Mouse (Mus musculus): ENCODE measurements around the gene Mob4. TPM values are rescaled to one million over a fixed set of nuclear protein-coding genes. Genes with fewer than 3 reads are reported as not detected.
A peak's percentile ranks its signal among the peaks of the same experiment; 100 is the strongest.
"Not testable (repeated sequence)": the region's sequence is repeated elsewhere in the genome, so short reads cannot be mapped to it uniquely, and the experiment has no call there.

Mob4 gene
- polyA plus RNA-seq, 1 experiment = 16.0 TPM

DNA sequence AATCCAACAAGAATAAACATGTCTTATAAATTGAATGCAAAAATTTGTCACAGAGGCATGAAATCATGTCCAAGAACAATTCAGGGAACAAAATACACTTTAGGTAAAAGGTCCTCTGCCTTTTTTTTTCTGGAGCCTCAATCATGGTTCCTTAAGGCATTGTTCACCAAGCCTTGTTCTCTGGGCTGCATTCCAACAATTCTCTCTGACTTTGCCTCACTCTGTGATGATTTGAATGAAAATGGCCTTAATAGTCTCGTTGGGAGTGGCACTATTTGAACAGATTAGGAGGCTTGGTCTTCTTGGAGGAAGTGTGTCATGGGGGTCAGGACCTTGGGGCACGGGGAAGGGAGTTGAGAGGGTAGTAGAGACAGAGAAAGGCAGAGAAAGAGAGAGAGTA, 22.6 kb upstream of the Mob4 start:
- H3K4me3 ChIP-seq (ENCODE audit: insufficient read depth, low read depth, low read length) = no peak overlapping the region
- H3K36me3 ChIP-seq (ENCODE audit: control insufficient read depth, insufficient read depth, low read length) = no peaks in the 10 kb centered on the region
- no peak for TF ChIP-seq POLR2A (IDR thresholded peaks at IDR 0.05; ENCODE audit: low read depth, low read length)
- TF ChIP-seq CTCF (conservative IDR thresholded peaks at IDR 0.05; ENCODE audit: insufficient read depth, insufficient read length, low read depth, low read length) = no peak
- H3K27ac ChIP-seq (ENCODE audit: insufficient read depth, low read depth, low read length) = no peak overlapping the region
- H3K4me1 ChIP-seq (ENCODE audit: control insufficient read depth, insufficient read depth, low read length) = no peaks in the 10 kb centered on the region
- 66% methylated on average over 2 of the region's 2 CpGs for WGBS
- DNase-seq = no peak
- H3K27me3 ChIP-seq (replicated peaks; ENCODE audit: control insufficient read depth, insufficient read depth, low read length) = no peaks in the 10 kb centered on the region; the same call in 1 of the 2 replicates

DNA sequence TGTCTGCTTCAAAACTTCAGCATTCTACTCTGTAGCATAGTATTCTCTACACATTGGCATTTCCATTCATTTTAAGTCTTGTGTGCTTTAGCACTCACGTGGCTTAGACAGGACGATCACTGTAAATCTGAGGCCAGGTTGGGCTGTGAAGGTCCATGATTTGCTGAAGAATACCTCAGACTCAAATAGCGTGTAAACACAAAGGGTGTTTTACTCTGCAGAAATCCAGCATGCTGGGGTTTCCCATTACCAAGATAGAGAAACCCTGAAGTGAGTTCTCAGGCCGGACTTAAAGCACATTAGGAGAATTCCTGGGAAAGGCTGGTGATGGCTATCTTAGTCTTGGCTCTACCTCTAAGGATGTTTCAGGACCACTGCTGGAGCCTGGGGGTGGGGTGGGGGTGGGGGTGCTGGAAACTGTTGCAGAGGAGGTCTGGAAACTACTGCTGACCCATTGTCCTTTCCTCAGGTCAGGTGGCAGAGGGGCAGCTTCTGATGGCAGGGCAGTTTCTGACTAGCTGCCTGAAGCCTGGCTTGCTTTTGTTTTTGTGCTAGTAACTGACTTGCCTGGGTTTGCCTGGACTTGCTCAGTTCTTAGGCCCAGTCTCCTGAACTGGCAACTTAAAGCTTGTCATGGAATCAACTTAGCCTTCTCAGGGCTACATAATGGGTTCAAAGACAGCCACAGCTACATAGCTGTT, 21.8 kb upstream of the Mob4 start:
- TF ChIP-seq CTCF (conservative IDR thresholded peaks at IDR 0.05; ENCODE audit: insufficient read depth, insufficient read length, low read depth, low read length) (no peak), POLR2A (IDR thresholded peaks at IDR 0.05; ENCODE audit: low read depth, low read length) (no peak)
- 78% methylated on average over 4 of the region's 4 CpGs for WGBS
- DNase-seq = no peak
- H3K27me3 ChIP-seq (replicated peaks; ENCODE audit: control insufficient read depth, insufficient read depth, low read length) = no peaks in the 10 kb centered on the region; the same call in 1 of the 2 replicates
- H3K4me3 ChIP-seq (ENCODE audit: insufficient read depth, low read depth, low read length) = no peak overlapping the region
- no peak overlapping the region for H3K27ac ChIP-seq (ENCODE audit: insufficient read depth, low read depth, low read length)
- H3K4me1 ChIP-seq (ENCODE audit: control insufficient read depth, insufficient read depth, low read length) = no peaks in the 10 kb centered on the region
- H3K36me3 ChIP-seq (ENCODE audit: control insufficient read depth, insufficient read depth, low read length) = no peaks in the 10 kb centered on the region

DNA sequence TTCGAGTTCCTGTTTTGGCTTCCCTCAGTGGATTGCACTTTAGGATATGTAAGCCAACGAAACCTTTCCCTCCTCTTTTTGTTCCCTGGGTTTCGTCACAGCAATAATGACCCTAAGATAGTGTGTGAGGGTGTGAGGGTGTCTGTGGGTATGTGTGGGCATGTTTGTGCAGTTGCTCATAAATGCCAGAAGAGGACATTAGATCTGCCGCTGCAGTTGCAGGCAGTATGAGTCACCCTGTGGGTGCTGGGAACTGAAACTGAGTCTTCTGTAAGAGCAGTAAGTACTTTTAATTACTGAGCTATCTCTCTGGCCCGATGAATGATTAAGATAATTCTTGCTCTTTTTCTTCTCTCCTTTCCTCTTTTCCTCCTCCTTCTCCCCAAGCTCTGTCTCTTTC, 8.0 kb upstream of the Mob4 start:
- H3K36me3 ChIP-seq (ENCODE audit: control insufficient read depth, insufficient read depth, low read length) = no peaks in the 10 kb centered on the region
- no peak for TF ChIP-seq POLR2A (IDR thresholded peaks at IDR 0.05; ENCODE audit: low read depth, low read length)
- no peak for TF ChIP-seq CTCF (conservative IDR thresholded peaks at IDR 0.05; ENCODE audit: insufficient read depth, insufficient read length, low read depth, low read length)
- no peaks in the 10 kb centered on the region for H3K27me3 ChIP-seq (replicated peaks; ENCODE audit: control insufficient read depth, insufficient read depth, low read length)
- 91% methylated on average over 5 of the region's 5 CpGs for WGBS
- DNase-seq = no peak
- no peak overlapping the region for H3K4me3 ChIP-seq (ENCODE audit: insufficient read depth, low read depth, low read length)
- no peaks in the 10 kb centered on the region for H3K4me1 ChIP-seq (ENCODE audit: control insufficient read depth, insufficient read depth, low read length)
- H3K27ac ChIP-seq (ENCODE audit: insufficient read depth, low read depth, low read length) = no peak overlapping the region

DNA sequence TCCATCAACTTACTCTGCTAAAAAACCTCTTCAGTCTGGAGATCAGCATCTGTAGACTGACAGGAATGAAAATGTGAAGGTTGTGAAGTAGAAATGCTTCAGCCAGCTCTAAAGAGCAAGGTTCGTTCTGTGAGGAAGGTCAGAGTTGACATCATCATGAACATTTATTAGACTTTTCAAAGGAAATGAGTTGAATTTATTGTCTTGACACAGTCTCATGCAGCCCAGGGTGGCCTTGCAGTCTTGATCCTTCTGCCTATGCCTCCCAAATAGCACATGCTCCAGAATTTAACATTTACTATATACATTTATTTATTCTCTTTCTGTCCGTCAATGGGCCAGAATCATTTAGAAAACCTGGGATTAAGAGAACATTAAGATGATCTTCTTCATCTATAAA, 7.5 kb upstream of the Mob4 start:
- 77% methylated on average over 2 of the region's 2 CpGs for WGBS
- Histone ChIP-seq H3K4me3 (ENCODE audit: insufficient read depth, low read depth, low read length) (no peak overlapping the region), H3K27ac (ENCODE audit: insufficient read depth, low read depth, low read length) (no peak overlapping the region), H3K4me1 (ENCODE audit: control insufficient read depth, insufficient read depth, low read length) (no peaks in the 10 kb centered on the region), H3K36me3 (ENCODE audit: control insufficient read depth, insufficient read depth, low read length) (no peaks in the 10 kb centered on the region), H3K27me3 (replicated peaks; ENCODE audit: control insufficient read depth, insufficient read depth, low read length) (no peaks in the 10 kb centered on the region)
- no peak for DNase-seq
- TF ChIP-seq POLR2A (IDR thresholded peaks at IDR 0.05; ENCODE audit: low read depth, low read length) (no peak), CTCF (conservative IDR thresholded peaks at IDR 0.05; ENCODE audit: insufficient read depth, insufficient read length, low read depth, low read length) (no peak)

DNA sequence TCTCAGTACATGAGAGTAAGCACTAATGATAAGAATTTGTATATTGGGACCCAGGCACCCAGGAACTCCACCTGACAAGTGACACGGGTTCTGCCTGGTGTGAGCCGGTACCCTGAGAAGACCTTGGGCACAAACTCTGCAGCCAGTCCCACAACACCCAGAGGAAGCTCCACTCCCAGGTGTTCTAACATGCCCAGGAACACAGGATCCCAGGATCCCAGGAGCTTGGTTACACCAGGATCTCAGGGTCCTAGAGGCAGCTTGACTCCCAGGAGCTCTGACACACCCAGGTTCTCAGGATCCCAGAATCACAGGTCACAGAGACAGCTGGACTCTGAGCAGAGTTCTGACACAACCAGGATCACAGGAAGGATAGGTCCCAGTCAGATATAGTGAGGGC, 6.9 kb upstream of the Mob4 start:
- DNase-seq; H3K27me3 ChIP-seq (replicated peaks; ENCODE audit: control insufficient read depth, insufficient read depth, low read length); H3K4me1 ChIP-seq (ENCODE audit: control insufficient read depth, insufficient read depth, low read length); H3K36me3 ChIP-seq (ENCODE audit: control insufficient read depth, insufficient read depth, low read length); H3K4me3 ChIP-seq (ENCODE audit: insufficient read depth, low read depth, low read length); H3K27ac ChIP-seq (ENCODE audit: insufficient read depth, low read depth, low read length): not testable (repeated sequence)
- WGBS = 97% methylated on average over 2 of the region's 2 CpGs

DNA sequence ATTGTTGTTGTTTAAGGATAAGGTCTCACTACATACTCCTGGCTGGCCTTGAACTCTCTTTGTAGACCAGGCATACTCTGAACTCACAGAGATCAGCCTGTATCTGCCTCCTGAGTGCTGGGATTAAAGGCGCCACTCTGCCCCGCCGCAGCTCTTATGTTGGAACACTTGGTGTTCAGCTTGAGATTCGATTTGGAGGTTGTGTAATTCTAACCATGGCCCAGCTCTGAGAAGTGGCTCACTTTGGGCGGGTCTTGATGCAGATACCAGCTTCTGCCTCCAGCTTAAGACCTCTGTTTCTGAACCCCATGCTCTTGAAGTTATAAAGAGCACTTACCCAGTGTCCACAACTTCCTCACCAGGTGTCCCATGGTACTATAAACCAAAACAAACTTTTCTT, 1.3 kb upstream of the Mob4 start:
- no peaks in the 10 kb centered on the region for H3K36me3 ChIP-seq (ENCODE audit: control insufficient read depth, insufficient read depth, low read length)
- H3K4me1 ChIP-seq (ENCODE audit: control insufficient read depth, insufficient read depth, low read length) = peaks cover 9% of the 10 kb centered on the region
- TF ChIP-seq CTCF (conservative IDR thresholded peaks at IDR 0.05; ENCODE audit: insufficient read depth, insufficient read length, low read depth, low read length) = no peak
- no peak for DNase-seq
- no peaks in the 10 kb centered on the region for H3K27me3 ChIP-seq (replicated peaks; ENCODE audit: control insufficient read depth, insufficient read depth, low read length)
- 93% methylated on average over 5 of the region's 5 CpGs for WGBS
- no peak overlapping the region for H3K27ac ChIP-seq (ENCODE audit: insufficient read depth, low read depth, low read length)
- H3K4me3 ChIP-seq (ENCODE audit: insufficient read depth, low read depth, low read length) = no peak overlapping the region

DNA sequence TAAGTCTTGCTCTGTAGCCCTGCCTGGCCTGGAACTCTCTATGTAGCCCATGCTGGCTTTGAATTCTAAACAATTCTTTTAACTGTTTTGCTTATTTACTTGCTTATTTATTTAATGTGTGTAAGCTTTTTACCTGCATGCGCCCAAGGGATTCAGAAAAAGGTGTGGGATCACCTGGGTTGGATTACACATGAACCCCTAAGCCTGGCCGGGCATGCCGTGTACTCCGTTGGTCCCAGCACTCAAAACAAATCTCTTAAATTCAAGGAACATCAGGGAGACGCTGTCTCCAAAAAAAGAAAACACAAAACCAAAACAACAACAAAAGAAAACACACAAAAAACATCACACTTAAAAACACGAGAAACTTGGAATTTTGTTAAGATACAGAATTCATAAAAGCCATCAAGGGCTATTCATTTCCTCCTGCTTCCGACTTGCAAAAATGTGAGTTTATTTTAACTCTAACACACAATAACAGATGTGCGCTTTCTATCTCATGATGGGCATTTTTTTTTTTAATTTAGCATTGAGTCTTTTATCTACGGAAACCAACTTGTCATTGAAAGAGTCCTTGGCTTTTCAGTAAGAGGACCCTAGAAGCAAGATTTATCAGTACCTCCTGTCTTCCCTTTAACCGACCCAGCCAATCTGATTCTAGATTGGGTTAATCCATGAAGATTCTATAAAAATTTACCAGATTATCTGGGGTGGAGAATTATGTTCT, 678 bp upstream of the Mob4 start:
- 49% methylated on average over 10 of the region's 10 CpGs for WGBS
- no peak for DNase-seq
- Histone ChIP-seq H3K36me3 (ENCODE audit: control insufficient read depth, insufficient read depth, low read length) (no peaks in the 10 kb centered on the region), H3K4me3 (ENCODE audit: insufficient read depth, low read depth, low read length) (peak overlapping the region; percentile 50), H3K27me3 (replicated peaks; ENCODE audit: control insufficient read depth, insufficient read depth, low read length) (no peaks in the 10 kb centered on the region), H3K27ac (ENCODE audit: insufficient read depth, low read depth, low read length) (peak overlapping the region; percentile 66), H3K4me1 (ENCODE audit: control insufficient read depth, insufficient read depth, low read length) (peaks cover 9% of the 10 kb centered on the region)
- TF ChIP-seq POLR2A (IDR thresholded peaks at IDR 0.05; ENCODE audit: low read depth, low read length) (no peak), CTCF (conservative IDR thresholded peaks at IDR 0.05; ENCODE audit: insufficient read depth, insufficient read length, low read depth, low read length) (no peak)

Measured in kidney, adult 2 months (tissue).